Mouse (Mus musculus) hindbrain, embryonic 15.5 days (tissue): ENCODE measurements around the gene Rpl36-ps4. TPM values are rescaled to one million over a fixed set of nuclear protein-coding genes. Genes with fewer than 3 reads are reported as not detected.
A peak's percentile ranks its signal among the peaks of the same experiment; 100 is the strongest.
"Not testable (repeated sequence)": the region's sequence is repeated elsewhere in the genome, so short reads cannot be mapped to it uniquely, and the experiment has no call there.

Experiments
- ATAC-seq: fragments of 200-750 bp; cut with Nextera tagmentation; 2 replicates; pipeline ENCODE4 v1.8.0; 2017; ENCODE audit warnings: low read depth, moderate number of reproducible peaks, moderate TSS enrichment; ENCODE audit not compliant: low FRiP score
- H3K27ac ChIP-seq: fragments of 300-500 bp; sonication (generic); replicated peaks from 2 replicates; pipeline ENCODE4 v1.5.1; 2015; ENCODE audit warnings: mild to moderate bottlenecking, inconsistent platforms
- H3K27me3 ChIP-seq: fragments of 300-500 bp; sonication (generic); 2 replicates; pipeline ENCODE4 v1.6.1; 2015; ENCODE audit warnings: control low read depth, inconsistent platforms
- H3K36me3 ChIP-seq: fragments of 300-500 bp; sonication (generic); 2 replicates; pipeline ENCODE4 v1.6.1; 2015; ENCODE audit warnings: control low read depth, inconsistent platforms
- H3K4me1 ChIP-seq: fragments of 300-500 bp; sonication (generic); replicated peaks from 2 replicates; pipeline ENCODE4 v1.6.1; 2015; ENCODE audit warnings: control low read depth, inconsistent platforms
- H3K4me2 ChIP-seq: fragments of 300-500 bp; sonication (generic); 2 replicates; pipeline ENCODE4 v1.6.1; 2015; ENCODE audit warnings: moderate library complexity, mild to moderate bottlenecking, inconsistent platforms
- H3K4me3 ChIP-seq: fragments of 300-500 bp; sonication (generic); 2 replicates; pipeline ENCODE4 v1.5.1; 2015; ENCODE audit warnings: mild to moderate bottlenecking, inconsistent platforms
- H3K9ac ChIP-seq: fragments of 300-500 bp; sonication (generic); 2 replicates; pipeline ENCODE4 v1.6.1; 2015; ENCODE audit warnings: inconsistent platforms
- H3K9me3 ChIP-seq: fragments of 300-500 bp; sonication (generic); 2 replicates; pipeline ENCODE4 v1.6.1; 2016; ENCODE audit warnings: control low read depth, inconsistent platforms
- WGBS: fragments of 180-500 bp; shearing (Covaris S2); methylation state at CpG from one replicate; pipeline ENCODE4 v1.1.7; 2015; 5-methylcytosine and 5-hydroxymethylcytosine counted together
- polyA plus RNA-seq: library from polyadenylated mRNA; unstranded; fragments of >200 nt; fragmentation: Nextera tagmentation; extraction: Ambion mirVana; gene quantifications from 2 replicates; pipeline ENCODE4 v1.2.1, GENCODE M21; 2015

The Rpl36-ps4 gene
- polyA plus RNA-seq, 1 experiment from 2014 or later = not detected

GRCm38 (mm10) chr17:87957096-87957840, 36.5 kb downstream of the Rpl36-ps4 start:
- no peaks in the 10 kb centered on the region for H3K9me3 ChIP-seq
- H3K27me3 ChIP-seq = no peaks in the 10 kb centered on the region
- no peak overlapping the region for H3K27ac ChIP-seq
- H3K4me1 ChIP-seq = no peaks in the 10 kb centered on the region
- H3K4me3 ChIP-seq = no peak overlapping the region
- no peak overlapping the region for H3K4me2 ChIP-seq
- H3K36me3 ChIP-seq = no peaks in the 10 kb centered on the region
- H3K9ac ChIP-seq = no peak overlapping the region
- no peak for ATAC-seq
- WGBS = 83% methylated on average over 12 of the region's 12 CpGs

GRCm38 (mm10) chr17:87958283-87958682, 37.5 kb downstream of the Rpl36-ps4 start:
- H3K36me3 ChIP-seq = no peaks in the 10 kb centered on the region
- H3K27me3 ChIP-seq = no peaks in the 10 kb centered on the region
- no peaks in the 10 kb centered on the region for H3K4me1 ChIP-seq
- no peak overlapping the region for H3K9ac ChIP-seq
- no peaks in the 10 kb centered on the region for H3K9me3 ChIP-seq
- no peak overlapping the region for H3K27ac ChIP-seq
- ATAC-seq = no peak
- 60% methylated on average over 8 of the region's 8 CpGs for WGBS
- H3K4me3 ChIP-seq = no peak overlapping the region
- no peak overlapping the region for H3K4me2 ChIP-seq

DNA sequence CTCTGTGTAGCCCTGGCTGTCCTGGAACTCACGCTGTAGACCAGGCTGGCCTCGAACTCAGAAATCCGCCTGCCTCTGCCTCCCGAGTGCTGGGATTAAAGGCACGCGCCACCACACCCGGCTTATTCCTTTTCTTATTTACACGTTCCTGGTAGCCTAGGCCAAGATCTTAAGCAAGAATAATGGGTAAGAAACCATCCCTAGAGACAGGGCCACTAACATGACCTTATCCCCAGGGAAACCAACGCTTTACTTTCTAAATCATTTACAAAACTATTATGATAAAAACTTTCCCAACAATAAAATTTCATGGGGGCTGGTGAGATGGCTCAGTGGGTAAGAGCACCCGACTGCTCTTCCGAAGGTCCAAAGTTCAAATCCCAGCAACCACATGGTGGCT, 38.6 kb downstream of the Rpl36-ps4 start:
- H3K27ac ChIP-seq, H3K27me3 ChIP-seq, H3K9ac ChIP-seq, H3K9me3 ChIP-seq, H3K4me1 ChIP-seq, H3K4me3 ChIP-seq, H3K36me3 ChIP-seq, H3K4me2 ChIP-seq, ATAC-seq: not testable (repeated sequence)
- 95% methylated on average over 11 of the region's 11 CpGs for WGBS

GRCm38 (mm10) chr17:87959931-87960330, 39.2 kb downstream of the Rpl36-ps4 start:
- H3K9ac ChIP-seq, H3K36me3 ChIP-seq, H3K27ac ChIP-seq, H3K4me1 ChIP-seq, H3K9me3 ChIP-seq, H3K27me3 ChIP-seq, H3K4me2 ChIP-seq, H3K4me3 ChIP-seq, ATAC-seq: not testable (repeated sequence)
- WGBS = 89% methylated on average over 5 of the region's 5 CpGs

DNA sequence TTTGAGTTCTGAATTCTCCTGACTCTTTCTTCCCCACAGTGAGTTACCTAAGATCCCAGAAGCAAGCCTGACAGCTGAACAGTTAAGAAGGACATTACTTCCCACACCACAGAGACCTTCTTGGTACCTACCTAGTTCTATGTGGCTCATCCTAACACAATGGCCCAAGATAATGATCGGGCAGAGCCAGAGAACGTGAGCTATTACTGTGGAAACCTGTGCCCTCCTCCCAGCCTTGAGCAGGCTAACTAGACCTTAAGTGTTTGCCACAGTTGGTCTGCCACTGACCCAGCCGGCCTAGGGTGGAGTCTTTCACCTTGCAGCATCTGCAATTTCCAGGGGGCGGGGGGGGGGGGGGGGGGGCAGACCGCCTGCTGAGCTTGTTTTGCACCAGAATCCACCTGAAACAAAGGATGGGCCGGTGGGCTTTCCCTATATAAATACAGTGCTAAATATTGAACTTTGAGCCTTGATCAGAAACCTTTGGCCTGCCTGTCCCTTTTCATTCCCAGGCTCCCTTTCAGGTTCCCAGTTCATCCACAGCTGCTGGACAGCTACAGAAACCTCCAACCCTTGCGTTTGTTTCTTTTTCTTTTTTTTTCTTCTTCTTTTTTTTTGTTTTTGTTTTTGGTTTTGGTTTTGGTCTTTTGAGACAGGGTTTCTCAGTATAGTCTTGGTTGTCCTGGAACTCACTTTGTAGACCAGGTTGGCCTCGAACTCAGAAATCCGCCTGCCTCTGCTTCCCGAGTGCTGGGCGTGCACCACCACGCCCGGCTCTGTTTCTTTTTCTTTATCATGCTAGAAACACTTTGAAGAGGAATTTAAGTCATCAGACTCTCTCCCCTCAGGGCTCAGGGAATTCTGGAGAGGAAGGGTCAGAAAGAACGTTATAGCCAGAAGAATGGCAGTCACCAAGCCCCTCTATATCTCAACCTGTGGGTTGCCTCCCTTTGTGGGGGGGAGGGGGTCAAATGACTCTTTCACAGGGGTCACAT, 42.6 kb downstream of the Rpl36-ps4 start:
- no peaks in the 10 kb centered on the region for H3K36me3 ChIP-seq
- no peaks in the 10 kb centered on the region for H3K27me3 ChIP-seq
- no peak overlapping the region for H3K4me2 ChIP-seq
- H3K9ac ChIP-seq = no peak overlapping the region
- no peaks in the 10 kb centered on the region for H3K4me1 ChIP-seq
- 83% methylated on average over 14 of the region's 14 CpGs for WGBS
- no peak overlapping the region for H3K4me3 ChIP-seq
- H3K9me3 ChIP-seq = no peaks in the 10 kb centered on the region
- no peak overlapping the region for H3K27ac ChIP-seq
- ATAC-seq = no peak

DNA sequence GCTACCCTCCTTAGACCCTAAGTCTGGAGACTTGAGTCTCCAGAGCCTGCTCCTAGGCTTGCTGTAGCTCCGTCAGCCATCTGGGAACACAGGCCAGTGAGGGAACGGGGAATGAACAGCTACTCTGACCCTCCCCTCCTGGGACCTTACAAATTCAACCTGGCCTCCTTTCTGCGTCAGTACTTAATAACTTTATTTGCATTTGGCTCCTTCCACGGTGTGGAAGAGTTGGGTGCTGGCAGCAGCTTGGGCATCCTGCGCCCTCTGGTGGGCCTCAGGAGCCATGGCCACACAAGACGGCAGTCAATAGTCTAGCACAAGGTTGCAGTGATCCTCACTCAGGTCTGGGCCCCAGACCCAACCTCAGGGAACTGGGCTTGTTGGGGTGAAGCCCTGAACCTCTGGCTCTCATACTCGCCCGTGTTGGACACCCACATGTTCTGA, 47.7 kb downstream of the Rpl36-ps4 start:
- not testable (repeated sequence) for H3K4me1 ChIP-seq, H3K4me2 ChIP-seq, H3K9ac ChIP-seq, H3K9me3 ChIP-seq, H3K36me3 ChIP-seq, H3K27ac ChIP-seq, H3K4me3 ChIP-seq, H3K27me3 ChIP-seq
- ATAC-seq = peak; percentile 63; the same call in 1 of the 2 replicates
- WGBS = 30% methylated on average over 7 of the region's 8 CpGs

Other genes starting within 250 kb of the Rpl36-ps4 start
- 60.1 and 62.0 TPM in 2 replicates for gene Msh2, start 248.6 kb upstream of the Rpl36-ps4 start, polyA plus RNA-seq
- gene Kcnk12, start 123.0 kb upstream of the Rpl36-ps4 start, polyA plus RNA-seq = 0.77 and 1.2 TPM in 2 replicates
- 29.6 and 31.8 TPM in 2 replicates for gene Msh6, start 54.1 kb downstream of the Rpl36-ps4 start, polyA plus RNA-seq
- 31.5 and 33.0 TPM in 2 replicates for gene Fbxo11, start 144.3 kb downstream of the Rpl36-ps4 start, polyA plus RNA-seq